Mouse (Mus musculus): Measurements from ENCODE around the gene Kdm6b. TPM values are rescaled to one million over a fixed set of nuclear protein-coding genes. Genes with fewer than 3 reads are reported as not detected.

Kdm6b gene
- polyA plus RNA-seq (2016; fragmentation: Nextera tagmentation; extraction: Ambion mirVana), result 31.7 TPM in 2 replicates

DNA sequence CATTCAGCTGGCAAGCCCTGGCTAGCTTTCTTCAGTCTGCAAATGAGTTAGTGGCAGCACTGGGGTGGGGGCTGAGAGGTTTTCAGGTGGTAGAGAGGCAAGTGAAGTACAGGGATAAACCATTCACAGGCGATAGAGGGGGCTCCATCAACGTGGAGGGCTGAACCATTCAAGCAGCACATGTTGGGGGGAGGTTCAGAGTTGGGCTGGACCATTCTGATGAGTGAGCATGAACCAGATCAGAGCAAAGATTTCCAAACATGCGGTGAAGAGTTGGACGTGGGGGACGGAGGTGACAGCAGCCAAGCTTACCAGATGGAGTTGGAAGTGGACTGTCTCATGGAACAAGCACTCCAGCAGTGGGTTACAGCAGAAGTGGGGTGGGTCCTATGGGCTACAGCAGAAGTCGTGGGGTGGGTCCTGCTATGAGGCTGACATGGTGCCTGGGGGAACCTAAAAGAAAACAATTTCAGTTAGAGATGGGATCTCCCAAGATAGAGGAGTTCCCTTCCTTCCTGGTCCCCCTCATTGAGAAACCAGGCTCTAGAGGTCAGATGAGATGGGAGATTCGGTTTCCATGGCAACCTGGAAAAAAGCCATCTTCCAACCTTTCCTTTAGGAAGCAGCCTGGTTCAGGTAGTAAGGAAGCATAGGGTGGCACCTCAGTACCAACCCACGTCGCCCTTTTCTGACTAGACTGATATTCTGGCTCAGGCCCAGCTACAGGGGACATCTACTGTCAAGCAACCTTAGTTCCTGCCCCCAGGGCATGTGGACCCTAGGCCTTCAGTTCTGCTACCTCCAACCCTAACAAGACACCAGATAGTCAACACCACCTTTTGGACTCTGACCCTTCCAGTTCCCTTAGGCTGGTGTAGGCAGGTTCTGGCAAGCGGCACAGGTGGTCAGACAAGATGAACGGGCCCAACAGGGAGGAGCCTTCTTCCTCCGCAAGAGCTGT lies at the start of gene Kdm6b:
Gene Kdm6b, minus strand, starts transcription at position 455 of the 961 bp plus-strand sequence.
- H3K4me3 ChIP-seq, result peak within 1 kb of the TSS; percentile 79
- peaks cover 99% of the 10 kb centered on the region for H3K4me1 ChIP-seq
- no peaks in the 10 kb centered on the region for H3K27me3 ChIP-seq (ENCODE audit: poor library complexity, severe bottlenecking)
- 51% methylated on average over 12 of the region's 12 CpGs for WGBS
- DNase-seq (ENCODE audit: extremely low spot score, low spot score), result peak; percentile 50
- H3K36me3 ChIP-seq (replicated peaks), result peaks cover 28% of the 10 kb centered on the region
- H3K9me3 ChIP-seq, result no peaks in the 10 kb centered on the region
- peak within 1 kb of the TSS; percentile 99 for H3K27ac ChIP-seq

DNA sequence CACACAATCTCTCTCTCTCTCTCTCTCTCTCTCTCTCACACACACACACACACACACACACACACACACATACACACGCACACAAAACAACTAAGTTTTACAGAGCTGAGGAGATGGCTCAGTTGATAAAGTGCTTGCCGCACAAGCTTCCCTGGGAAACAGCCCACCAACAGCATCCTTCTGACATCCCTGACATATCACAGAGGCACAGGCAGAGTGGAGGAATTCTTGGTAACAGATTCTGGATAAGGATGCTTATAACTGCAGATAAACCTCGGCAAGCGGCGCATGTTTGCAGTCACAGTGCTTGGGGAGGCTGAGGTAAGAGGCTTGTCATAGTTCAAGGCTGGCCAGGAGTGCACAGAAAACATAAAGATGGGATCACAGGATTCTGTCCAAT lies 48.1 kb upstream of the Kdm6b start:
- no peak for DNase-seq (ENCODE audit: extremely low spot score, low spot score)
- peaks cover 15% of the 10 kb centered on the region for H3K4me1 ChIP-seq
- H3K36me3 ChIP-seq (replicated peaks), result no peaks in the 10 kb centered on the region
- H3K4me3 ChIP-seq, result no peak overlapping the region
- no peaks in the 10 kb centered on the region for H3K9me3 ChIP-seq
- H3K27me3 ChIP-seq (ENCODE audit: poor library complexity, severe bottlenecking), result no peaks in the 10 kb centered on the region
- 89% methylated on average over 5 of the region's 5 CpGs for WGBS
- H3K27ac ChIP-seq, result no peak overlapping the region

DNA sequence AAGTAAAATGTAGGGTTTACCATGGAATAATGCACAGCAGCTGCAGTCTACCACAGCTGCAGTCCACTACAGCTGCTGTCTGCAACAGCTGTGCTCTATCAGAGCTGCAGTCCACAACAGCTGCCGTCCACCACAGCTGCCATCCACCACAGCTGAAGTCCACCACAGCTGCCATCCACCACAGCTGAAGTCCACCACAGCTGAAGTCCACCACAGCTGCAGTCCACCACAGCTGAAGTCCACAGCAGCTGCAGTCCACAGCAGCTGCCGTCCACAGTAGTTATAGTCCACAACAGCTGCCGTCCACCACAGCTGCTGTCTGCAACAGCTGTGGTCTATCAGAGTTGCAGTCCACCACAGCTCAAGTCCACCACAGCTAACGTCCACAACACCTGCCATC lies 46.4 kb upstream of the Kdm6b start:
- H3K27me3 ChIP-seq (ENCODE audit: poor library complexity, severe bottlenecking), result no peaks in the 10 kb centered on the region
- 86% methylated on average over 4 of the region's 4 CpGs for WGBS
- no peaks in the 10 kb centered on the region for H3K9me3 ChIP-seq
- no peaks in the 10 kb centered on the region for H3K36me3 ChIP-seq (replicated peaks)
- H3K27ac ChIP-seq, result 0 out of 2 replicates have a peak overlapping the region, but pooled peaks have one; percentile 25
- H3K4me3 ChIP-seq, result no peak overlapping the region
- H3K4me1 ChIP-seq, result peaks cover 16% of the 10 kb centered on the region
- DNase-seq (ENCODE audit: extremely low spot score, low spot score), result no peak

DNA sequence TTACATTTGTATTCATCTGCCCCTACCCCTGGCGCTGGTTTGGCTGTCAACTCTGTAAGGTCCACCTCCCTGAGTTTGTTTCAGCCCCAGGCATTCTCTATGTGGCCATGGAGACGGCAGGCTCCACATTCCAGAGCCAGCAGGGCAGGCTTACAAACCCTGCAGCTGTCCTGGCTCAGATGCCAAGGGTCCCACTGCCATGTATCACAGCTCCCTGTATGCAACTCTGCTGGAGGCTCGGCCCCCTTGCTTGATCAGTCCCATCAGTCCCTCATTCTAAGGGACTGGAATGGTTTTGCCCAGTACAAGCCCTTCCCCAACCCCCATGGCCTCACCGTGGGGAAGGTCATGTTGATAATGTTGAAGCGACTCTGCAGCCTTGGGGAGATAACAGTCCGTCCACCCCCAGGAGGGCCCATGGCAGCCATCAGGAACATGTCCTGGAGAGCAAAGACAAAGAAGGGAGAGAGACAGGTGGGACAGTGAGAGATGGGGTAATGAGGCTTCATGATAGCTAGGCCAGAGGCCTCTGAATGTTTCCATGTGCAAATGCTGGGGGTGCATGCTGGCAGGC lies 43.6 kb upstream of the Kdm6b start:
- DNase-seq (ENCODE audit: extremely low spot score, low spot score), result peak; percentile 41
- no peaks in the 10 kb centered on the region for H3K9me3 ChIP-seq
- no peaks in the 10 kb centered on the region for H3K27me3 ChIP-seq (ENCODE audit: poor library complexity, severe bottlenecking)
- peak overlapping the region; percentile 7; the same call in 1 of the 2 replicates for H3K4me3 ChIP-seq
- H3K27ac ChIP-seq, result peak overlapping the region; percentile 80
- WGBS, result 29% methylated on average over 6 of the region's 6 CpGs
- peaks cover 28% of the 10 kb centered on the region for H3K4me1 ChIP-seq
- H3K36me3 ChIP-seq (replicated peaks), result no peaks in the 10 kb centered on the region

DNA sequence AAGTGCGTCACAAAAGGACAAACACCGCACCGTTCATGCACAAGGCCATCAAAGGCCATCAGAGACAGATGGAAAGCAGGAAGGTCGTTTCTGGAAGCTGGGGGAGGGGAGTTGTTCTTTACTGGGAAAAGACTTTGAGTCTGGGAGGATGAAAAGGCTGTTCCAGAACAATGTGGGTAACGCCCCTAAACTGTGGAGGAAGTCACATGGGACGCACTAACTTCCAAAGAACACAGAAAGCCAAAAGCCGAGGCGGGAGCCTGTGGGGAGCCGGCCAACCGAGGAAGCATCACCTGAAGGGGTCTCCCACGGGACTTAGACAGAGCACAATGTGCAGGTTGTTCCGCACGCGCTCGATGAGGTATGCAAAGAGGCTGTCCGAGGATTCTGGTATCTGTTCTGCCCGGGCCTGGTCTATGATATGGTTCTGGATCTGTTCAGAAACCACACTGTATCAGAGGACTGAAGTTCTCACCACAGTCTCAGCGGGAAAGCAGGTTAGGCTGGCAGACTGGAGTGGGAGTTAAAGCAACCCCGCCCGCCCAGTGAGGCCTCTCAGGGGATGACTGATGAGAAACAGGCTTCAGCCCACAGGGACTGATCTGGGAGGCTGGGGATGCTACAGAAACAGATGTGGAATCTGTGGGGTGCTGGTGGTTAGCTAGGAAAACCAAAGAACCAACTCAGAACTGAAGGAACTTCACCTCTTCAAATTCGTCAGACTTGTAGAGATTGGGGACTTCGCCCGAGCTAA lies 38.8 kb upstream of the Kdm6b start:
- 68% methylated on average over 23 of the region's 23 CpGs for WGBS
- Histone ChIP-seq H3K27ac (peak overlapping the region; percentile 44), H3K36me3 (replicated peaks) (no peaks in the 10 kb centered on the region)

DNA sequence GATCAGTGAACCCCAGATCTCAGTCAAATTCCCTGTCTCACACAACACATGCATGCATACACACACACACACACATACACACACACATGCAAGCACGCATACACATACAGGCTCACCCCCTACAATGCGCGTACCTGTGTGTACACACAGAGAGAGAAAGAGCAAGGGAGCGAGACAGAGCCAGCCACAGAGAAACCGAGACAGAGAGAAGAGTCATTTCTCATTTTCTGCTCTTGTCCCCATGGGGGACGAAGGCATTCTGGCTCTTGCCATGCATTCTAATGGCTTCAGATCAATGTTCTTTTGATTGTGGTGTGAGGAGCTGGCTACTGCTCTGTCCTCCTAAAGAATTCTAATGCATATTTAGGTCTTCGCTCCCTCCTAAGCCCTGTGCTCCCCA lies 33.8 kb upstream of the Kdm6b start:
- no peak overlapping the region for H3K27ac ChIP-seq
- DNase-seq (ENCODE audit: extremely low spot score, low spot score), result no peak
- H3K27me3 ChIP-seq (ENCODE audit: poor library complexity, severe bottlenecking), result no peaks in the 10 kb centered on the region
- H3K4me1 ChIP-seq, result peaks cover 11% of the 10 kb centered on the region
- H3K4me3 ChIP-seq, result no peak overlapping the region
- WGBS, result 94% methylated on average over 7 of the region's 7 CpGs
- no peaks in the 10 kb centered on the region for H3K9me3 ChIP-seq
- no peaks in the 10 kb centered on the region for H3K36me3 ChIP-seq (replicated peaks)

More for the DNA sequence above, 38.8 kb upstream of the Kdm6b start:
- Histone ChIP-seq H3K4me1 (peaks cover 24% of the 10 kb centered on the region), H3K27me3 (ENCODE audit: poor library complexity, severe bottlenecking) (no peaks in the 10 kb centered on the region), H3K4me3 (no peak overlapping the region), H3K9me3 (no peaks in the 10 kb centered on the region)
- no peak for DNase-seq (ENCODE audit: extremely low spot score, low spot score)

DNA sequence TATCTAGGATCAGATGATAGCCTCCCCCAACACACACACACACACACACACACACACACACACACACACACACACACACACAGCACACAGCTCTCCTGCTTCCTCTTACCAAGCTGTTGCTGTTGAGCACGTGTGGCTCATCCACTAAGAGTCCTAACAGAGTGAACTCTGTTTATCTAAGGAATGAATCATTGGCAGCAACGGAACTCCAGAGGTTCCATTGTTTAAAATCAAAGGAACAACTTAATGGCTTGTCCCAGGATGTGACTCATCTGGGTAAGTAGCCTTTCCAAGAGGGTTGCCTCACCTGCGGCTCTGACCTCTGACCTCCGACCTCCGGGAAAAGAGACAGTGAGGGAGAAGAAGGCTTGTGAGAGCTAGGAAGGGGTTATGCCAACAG lies 29.9 kb upstream of the Kdm6b start:
- peaks cover 7% of the 10 kb centered on the region; the same call in 1 of the 2 replicates for H3K4me1 ChIP-seq
- DNase-seq (ENCODE audit: extremely low spot score, low spot score), result no peak
- H3K9me3 ChIP-seq, result no peaks in the 10 kb centered on the region
- WGBS, result 58% methylated on average over 5 of the region's 5 CpGs
- no peak overlapping the region for H3K4me3 ChIP-seq
- H3K36me3 ChIP-seq (replicated peaks), result no peaks in the 10 kb centered on the region
- H3K27me3 ChIP-seq (ENCODE audit: poor library complexity, severe bottlenecking), result no peaks in the 10 kb centered on the region
- H3K27ac ChIP-seq, result no peak overlapping the region

DNA sequence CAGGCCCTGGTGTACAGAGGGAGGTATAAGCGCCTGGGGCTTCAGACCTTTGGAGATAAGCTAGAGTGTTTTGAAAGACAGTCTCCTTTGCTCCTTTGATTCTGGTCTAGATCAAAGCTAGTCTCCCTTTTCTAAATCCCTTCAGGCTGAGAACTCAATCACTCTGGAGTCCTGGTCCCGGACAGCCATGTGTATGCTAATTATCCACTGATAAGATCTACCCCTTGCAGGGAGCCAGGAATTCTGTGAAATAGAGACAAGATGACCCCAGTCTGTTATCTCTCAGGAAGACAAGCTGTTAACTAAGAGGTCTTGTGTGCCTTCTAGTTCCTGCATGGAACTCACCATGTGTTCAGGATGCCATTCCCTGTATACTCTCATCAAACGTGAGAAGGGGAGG lies 23.8 kb upstream of the Kdm6b start:
- Histone ChIP-seq H3K27me3 (ENCODE audit: poor library complexity, severe bottlenecking) (no peaks in the 10 kb centered on the region), H3K9me3 (no peaks in the 10 kb centered on the region), H3K36me3 (replicated peaks) (no peaks in the 10 kb centered on the region), H3K4me3 (no peak overlapping the region), H3K4me1 (peaks cover 7% of the 10 kb centered on the region), H3K27ac (no peak overlapping the region)
- 48% methylated on average over 3 of the region's 3 CpGs for WGBS
- no peak for DNase-seq (ENCODE audit: extremely low spot score, low spot score)

DNA sequence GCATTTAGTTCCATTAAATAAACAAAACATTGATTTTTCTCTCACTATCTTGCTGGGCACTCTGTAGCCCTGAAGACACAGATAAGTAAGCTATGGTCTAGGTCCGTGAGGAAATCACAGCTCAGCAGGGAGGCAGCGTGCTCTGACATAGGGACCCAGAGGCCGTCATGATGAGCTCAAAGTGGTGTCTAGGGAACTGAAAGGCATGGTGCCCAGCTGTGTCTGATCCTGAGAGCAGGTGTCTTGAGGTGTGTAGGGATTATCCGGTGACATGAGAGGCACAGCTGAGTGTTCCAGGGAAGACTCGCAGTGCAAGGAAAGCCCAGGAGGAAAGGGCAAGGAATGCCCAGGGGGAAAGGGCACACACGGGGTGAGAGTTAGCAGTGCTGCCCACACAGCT lies 19.7 kb upstream of the Kdm6b start:
- no peak for DNase-seq (ENCODE audit: extremely low spot score, low spot score)
- H3K9me3 ChIP-seq, result no peaks in the 10 kb centered on the region
- H3K27me3 ChIP-seq (ENCODE audit: poor library complexity, severe bottlenecking), result 0 out of 2 replicates have a peak, but pooled peaks cover 6% of the 10 kb centered on the region
- 80% methylated on average over 6 of the region's 6 CpGs for WGBS
- no peak overlapping the region for H3K4me3 ChIP-seq
- H3K4me1 ChIP-seq, result peaks cover 16% of the 10 kb centered on the region
- no peaks in the 10 kb centered on the region for H3K36me3 ChIP-seq (replicated peaks)
- H3K27ac ChIP-seq, result no peak overlapping the region

DNA sequence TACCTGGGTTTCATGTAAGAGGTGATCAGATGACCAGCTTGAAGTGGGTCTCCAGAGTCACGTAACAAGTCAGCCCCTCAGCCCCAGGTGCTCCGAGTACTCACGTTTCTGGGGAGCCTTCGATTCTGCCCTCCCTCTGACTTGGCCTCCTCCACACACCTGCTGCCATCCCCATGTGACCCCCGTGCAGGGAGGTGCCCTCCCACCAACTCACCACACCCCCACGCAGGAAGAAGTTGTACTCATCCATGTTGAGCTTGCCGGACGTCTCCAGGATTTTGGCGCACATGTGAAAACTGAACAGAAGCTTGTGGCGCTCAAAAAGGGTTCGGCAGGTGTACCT lies 19.1 kb upstream of the Kdm6b start:
- DNase-seq (ENCODE audit: extremely low spot score, low spot score), result no peak
- Histone ChIP-seq H3K9me3 (no peaks in the 10 kb centered on the region), H3K36me3 (replicated peaks) (no peaks in the 10 kb centered on the region), H3K4me1 (peaks cover 16% of the 10 kb centered on the region), H3K27me3 (ENCODE audit: poor library complexity, severe bottlenecking) (0 out of 2 replicates have a peak, but pooled peaks cover 6% of the 10 kb centered on the region), H3K27ac (no peak overlapping the region), H3K4me3 (no peak overlapping the region)
- WGBS, result 78% methylated on average over 11 of the region's 11 CpGs

DNA sequence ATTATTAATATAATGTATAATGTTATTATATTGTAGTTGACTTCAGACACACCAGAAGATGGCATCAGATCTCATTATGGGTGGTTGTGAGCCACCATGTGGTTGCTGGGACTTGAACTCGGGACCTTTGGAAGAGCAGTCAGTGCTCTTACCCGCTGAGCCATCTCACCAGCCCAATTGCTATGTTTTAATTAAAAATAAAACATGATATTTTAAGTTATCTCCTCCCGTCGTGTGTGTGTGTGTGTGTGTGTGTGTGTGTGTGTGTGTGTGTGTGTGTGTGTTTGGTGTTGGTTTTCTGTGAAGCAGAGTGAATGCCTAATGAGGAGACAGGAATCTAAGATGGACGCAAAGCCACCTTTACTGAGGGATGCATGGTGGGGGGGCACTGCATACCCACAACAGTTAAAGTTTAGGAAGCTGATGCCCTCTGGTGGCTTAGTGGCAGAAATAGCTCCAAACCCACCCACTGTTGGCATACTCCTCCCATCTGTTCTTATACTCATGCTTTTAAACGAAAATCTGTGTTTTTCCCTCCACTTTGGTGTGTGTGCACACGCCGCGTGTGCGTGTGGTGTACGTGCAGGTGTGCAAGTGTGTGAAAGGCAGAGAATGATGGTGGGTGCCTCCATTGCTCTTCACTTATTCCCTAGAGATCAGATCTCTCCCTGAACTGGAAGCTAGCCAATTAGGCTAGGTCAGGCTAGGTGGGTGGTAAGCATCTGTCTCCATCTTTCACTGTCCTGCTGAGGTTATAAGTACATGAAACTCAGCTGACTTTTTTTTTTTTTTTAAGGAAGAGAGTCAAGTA lies 18.6 kb upstream of the Kdm6b start:
- Histone ChIP-seq H3K4me1 (peaks cover 16% of the 10 kb centered on the region), H3K9me3 (no peaks in the 10 kb centered on the region), H3K27ac (no peak overlapping the region), H3K27me3 (ENCODE audit: poor library complexity, severe bottlenecking) (0 out of 2 replicates have a peak, but pooled peaks cover 6% of the 10 kb centered on the region), H3K4me3 (no peak overlapping the region; the same call in 1 of the 2 replicates), H3K36me3 (replicated peaks) (no peaks in the 10 kb centered on the region)
- peak; percentile 70 for DNase-seq (ENCODE audit: extremely low spot score, low spot score)
- 43% methylated on average over 11 of the region's 11 CpGs for WGBS

DNA sequence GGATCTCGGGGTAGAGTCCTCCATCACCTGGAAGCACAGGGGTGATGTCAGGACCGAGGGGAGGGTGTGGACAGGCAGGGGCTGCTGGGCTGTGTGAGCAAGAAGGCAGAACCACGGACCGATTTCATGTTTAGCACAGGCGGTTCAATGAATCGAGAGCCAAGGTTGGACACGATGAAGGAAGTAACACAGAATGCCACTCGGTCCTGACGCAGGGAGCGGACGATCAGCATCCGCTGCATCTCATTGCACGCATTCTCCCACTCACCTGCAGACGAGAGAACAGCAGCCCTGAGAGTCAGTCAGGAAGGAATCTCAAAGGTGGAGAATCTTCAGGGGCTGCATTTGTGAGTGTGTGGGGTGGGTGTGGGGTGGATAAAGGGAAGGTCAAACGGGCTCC lies 17.2 kb upstream of the Kdm6b start:
- Histone ChIP-seq H3K4me1 (peaks cover 16% of the 10 kb centered on the region), H3K36me3 (replicated peaks) (no peaks in the 10 kb centered on the region), H3K27me3 (ENCODE audit: poor library complexity, severe bottlenecking) (0 out of 2 replicates have a peak, but pooled peaks cover 6% of the 10 kb centered on the region), H3K9me3 (no peaks in the 10 kb centered on the region), H3K4me3 (no peak overlapping the region), H3K27ac (0 out of 2 replicates have a peak overlapping the region, but pooled peaks have one; percentile 2)
- 94% methylated on average over 15 of the region's 15 CpGs for WGBS
- no peak for DNase-seq (ENCODE audit: extremely low spot score, low spot score)

All from forebrain, embryonic 10.5 days (tissue).